Mouse (Mus musculus): ENCODE data around the gene Lrrc1.

Gene Lrrc1

GRCm38 (mm10) chr9:77461371-77461915 lies 83.2 kb downstream of the Lrrc1 start:
- H3K4me1 ChIP-seq (replicated peaks; ENCODE audit: low read depth, low read length): peaks cover 19% of the 10 kb centered on the region
- no peaks in the 10 kb centered on the region for H3K27me3 ChIP-seq (ENCODE audit: insufficient read depth, low read length)
- no peaks in the 10 kb centered on the region for H3K9me3 ChIP-seq (ENCODE audit: low read length)
- H3K36me3 ChIP-seq (ENCODE audit: insufficient read depth, low read length): peaks cover 14% of the 10 kb centered on the region
- no peak for TF ChIP-seq POU5F1 (IDR thresholded peaks at IDR 0.05; ENCODE audit: borderline replicate concordance, low read length)
- TF ChIP-seq NANOG (IDR thresholded peaks at IDR 0.05; ENCODE audit: borderline replicate concordance, low read length): no peak
- no peak for TF ChIP-seq CTCF (conservative IDR thresholded peaks at IDR 0.05; ENCODE audit: low read length)
- no peak overlapping the region for H3K4me3 ChIP-seq (replicated peaks; ENCODE audit: low read length)

- Histone ChIP-seq H3K9me3 (ENCODE audit: low read length) (no peaks in the 10 kb centered on the region), H3K36me3 (ENCODE audit: insufficient read depth, low read length) (peaks cover 15% of the 10 kb centered on the region), H3K4me1 (replicated peaks; ENCODE audit: low read depth, low read length) (peaks cover 22% of the 10 kb centered on the region), H3K4me3 (replicated peaks; ENCODE audit: low read length) (no peak overlapping the region), H3K27me3 (ENCODE audit: insufficient read depth, low read length) (no peaks in the 10 kb centered on the region)
- TF ChIP-seq NANOG (IDR thresholded peaks at IDR 0.05; ENCODE audit: borderline replicate concordance, low read length) (no peak), CTCF (conservative IDR thresholded peaks at IDR 0.05; ENCODE audit: low read length) (no peak), POU5F1 (IDR thresholded peaks at IDR 0.05; ENCODE audit: borderline replicate concordance, low read length) (no peak)
These were observed 84.3 kb downstream of the Lrrc1 start for GRCm38 (mm10) chr9:77460408-77460807.

GRCm38 (mm10) chr9:77459365-77459764 lies 85.3 kb downstream of the Lrrc1 start:
- H3K4me3 ChIP-seq (replicated peaks; ENCODE audit: low read length): no peak overlapping the region
- no peaks in the 10 kb centered on the region for H3K9me3 ChIP-seq (ENCODE audit: low read length)
- H3K27me3 ChIP-seq (ENCODE audit: insufficient read depth, low read length): no peaks in the 10 kb centered on the region
- TF ChIP-seq POU5F1 (IDR thresholded peaks at IDR 0.05; ENCODE audit: borderline replicate concordance, low read length) (no peak), CTCF (conservative IDR thresholded peaks at IDR 0.05; ENCODE audit: low read length) (no peak), NANOG (IDR thresholded peaks at IDR 0.05; ENCODE audit: borderline replicate concordance, low read length) (no peak)
- H3K36me3 ChIP-seq (ENCODE audit: insufficient read depth, low read length): peaks cover 20% of the 10 kb centered on the region
- peaks cover 18% of the 10 kb centered on the region for H3K4me1 ChIP-seq (replicated peaks; ENCODE audit: low read depth, low read length)

GRCm38 (mm10) chr9:77456169-77456826 lies 88.4 kb downstream of the Lrrc1 start:
- TF ChIP-seq POU5F1 (IDR thresholded peaks at IDR 0.05; ENCODE audit: borderline replicate concordance, low read length) (no peak), CTCF (conservative IDR thresholded peaks at IDR 0.05; ENCODE audit: low read length) (no peak), NANOG (IDR thresholded peaks at IDR 0.05; ENCODE audit: borderline replicate concordance, low read length) (no peak)

GRCm38 (mm10) chr9:77455439-77456168 lies 89.1 kb downstream of the Lrrc1 start:
- Histone ChIP-seq H3K36me3 (ENCODE audit: insufficient read depth, low read length) (peaks cover 25% of the 10 kb centered on the region), H3K9me3 (ENCODE audit: low read length) (no peaks in the 10 kb centered on the region), H3K4me1 (replicated peaks; ENCODE audit: low read depth, low read length) (peaks cover 15% of the 10 kb centered on the region), H3K27me3 (ENCODE audit: insufficient read depth, low read length) (no peaks in the 10 kb centered on the region), H3K4me3 (replicated peaks; ENCODE audit: low read length) (no peak overlapping the region)
- TF ChIP-seq POU5F1 (IDR thresholded peaks at IDR 0.05; ENCODE audit: borderline replicate concordance, low read length) (no peak), NANOG (IDR thresholded peaks at IDR 0.05; ENCODE audit: borderline replicate concordance, low read length) (no peak), CTCF (conservative IDR thresholded peaks at IDR 0.05; ENCODE audit: low read length) (no peak)

More at GRCm38 (mm10) chr9:77456169-77456826, 88.4 kb downstream of the Lrrc1 start:
- peaks cover 15% of the 10 kb centered on the region for H3K4me1 ChIP-seq (replicated peaks; ENCODE audit: low read depth, low read length)
- no peak overlapping the region for H3K4me3 ChIP-seq (replicated peaks; ENCODE audit: low read length)
- no peaks in the 10 kb centered on the region for H3K9me3 ChIP-seq (ENCODE audit: low read length)
- H3K36me3 ChIP-seq (ENCODE audit: insufficient read depth, low read length): peaks cover 24% of the 10 kb centered on the region
- no peaks in the 10 kb centered on the region for H3K27me3 ChIP-seq (ENCODE audit: insufficient read depth, low read length)

GRCm38 (mm10) chr9:77452046-77452807 lies 92.4 kb downstream of the Lrrc1 start:
- peaks cover 26% of the 10 kb centered on the region for H3K36me3 ChIP-seq (ENCODE audit: insufficient read depth, low read length)
- TF ChIP-seq CTCF (conservative IDR thresholded peaks at IDR 0.05; ENCODE audit: low read length): no peak
- no peak for TF ChIP-seq NANOG (IDR thresholded peaks at IDR 0.05; ENCODE audit: borderline replicate concordance, low read length)
- no peak for TF ChIP-seq POU5F1 (IDR thresholded peaks at IDR 0.05; ENCODE audit: borderline replicate concordance, low read length)
- no peaks in the 10 kb centered on the region for H3K9me3 ChIP-seq (ENCODE audit: low read length)
- H3K4me1 ChIP-seq (replicated peaks; ENCODE audit: low read depth, low read length): peaks cover 15% of the 10 kb centered on the region
- no peak overlapping the region for H3K4me3 ChIP-seq (replicated peaks; ENCODE audit: low read length)
- H3K27me3 ChIP-seq (ENCODE audit: insufficient read depth, low read length): no peaks in the 10 kb centered on the region

GRCm38 (mm10) chr9:77450447-77450846 lies 94.2 kb downstream of the Lrrc1 start:
- peaks cover 18% of the 10 kb centered on the region for H3K36me3 ChIP-seq (ENCODE audit: insufficient read depth, low read length)
- no peaks in the 10 kb centered on the region for H3K9me3 ChIP-seq (ENCODE audit: low read length)
- peaks cover 4% of the 10 kb centered on the region; the same call in 1 of the 2 replicates for H3K4me1 ChIP-seq (replicated peaks; ENCODE audit: low read depth, low read length)
- TF ChIP-seq NANOG (IDR thresholded peaks at IDR 0.05; ENCODE audit: borderline replicate concordance, low read length) (no peak), CTCF (conservative IDR thresholded peaks at IDR 0.05; ENCODE audit: low read length) (no peak), POU5F1 (IDR thresholded peaks at IDR 0.05; ENCODE audit: borderline replicate concordance, low read length) (no peak)
- H3K27me3 ChIP-seq (ENCODE audit: insufficient read depth, low read length): no peaks in the 10 kb centered on the region
- no peak overlapping the region for H3K4me3 ChIP-seq (replicated peaks; ENCODE audit: low read length)

- Histone ChIP-seq H3K4me1 (replicated peaks; ENCODE audit: low read depth, low read length) (no peaks in the 10 kb centered on the region), H3K4me3 (replicated peaks; ENCODE audit: low read length) (no peak overlapping the region), H3K9me3 (ENCODE audit: low read length) (no peaks in the 10 kb centered on the region), H3K27me3 (ENCODE audit: insufficient read depth, low read length) (no peaks in the 10 kb centered on the region), H3K36me3 (ENCODE audit: insufficient read depth, low read length) (peaks cover 2% of the 10 kb centered on the region; the same call in 1 of the 2 replicates)
- TF ChIP-seq POU5F1 (IDR thresholded peaks at IDR 0.05; ENCODE audit: borderline replicate concordance, low read length): no peak
- no peak for TF ChIP-seq CTCF (conservative IDR thresholded peaks at IDR 0.05; ENCODE audit: low read length)
- no peak for TF ChIP-seq NANOG (IDR thresholded peaks at IDR 0.05; ENCODE audit: borderline replicate concordance, low read length)
These were observed 99.8 kb downstream of the Lrrc1 start for GRCm38 (mm10) chr9:77444876-77445275.
